Mouse (Mus musculus): ENCODE measurements around the gene Pcare.

The Pcare gene

DNA sequence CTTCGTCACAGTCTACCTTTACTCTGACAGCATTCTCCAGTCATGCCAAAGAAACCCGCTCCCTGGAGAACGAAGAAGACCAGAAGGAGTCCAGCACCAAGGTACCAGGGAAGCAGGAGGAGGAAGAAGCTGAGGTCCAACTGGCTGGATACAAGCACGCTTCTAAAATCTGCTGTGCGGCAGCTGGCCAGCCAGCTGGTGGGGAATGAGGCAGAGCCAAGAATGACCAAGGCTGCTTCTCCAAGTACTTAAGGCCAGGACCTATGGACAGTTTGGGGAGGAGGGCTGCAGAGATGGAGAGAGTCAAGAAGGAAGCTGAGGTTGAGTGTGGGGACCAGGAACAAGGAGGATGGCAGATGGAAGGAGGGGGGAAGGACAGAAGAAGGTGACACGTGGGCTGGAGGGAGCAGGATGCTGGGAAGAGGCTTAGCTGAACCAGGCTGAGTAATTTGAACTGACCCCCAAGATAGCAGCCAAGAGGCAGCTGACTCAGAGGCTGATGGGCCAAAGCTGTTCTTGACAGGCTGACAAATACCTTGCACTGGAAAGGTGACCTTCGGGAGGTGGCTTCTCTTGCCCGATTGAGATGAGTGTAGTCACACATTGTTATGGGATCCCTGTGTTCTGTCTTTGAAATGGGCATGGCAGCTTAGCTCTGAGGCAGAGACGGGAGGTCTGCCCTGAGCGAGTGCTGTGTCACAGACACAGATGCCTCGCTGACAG is 54.6 kb downstream of the Pcare start:
- no peak for TF ChIP-seq GATA4 (IDR thresholded peaks at IDR 0.05; ENCODE audit: insufficient replicate concordance, low read length)

DNA sequence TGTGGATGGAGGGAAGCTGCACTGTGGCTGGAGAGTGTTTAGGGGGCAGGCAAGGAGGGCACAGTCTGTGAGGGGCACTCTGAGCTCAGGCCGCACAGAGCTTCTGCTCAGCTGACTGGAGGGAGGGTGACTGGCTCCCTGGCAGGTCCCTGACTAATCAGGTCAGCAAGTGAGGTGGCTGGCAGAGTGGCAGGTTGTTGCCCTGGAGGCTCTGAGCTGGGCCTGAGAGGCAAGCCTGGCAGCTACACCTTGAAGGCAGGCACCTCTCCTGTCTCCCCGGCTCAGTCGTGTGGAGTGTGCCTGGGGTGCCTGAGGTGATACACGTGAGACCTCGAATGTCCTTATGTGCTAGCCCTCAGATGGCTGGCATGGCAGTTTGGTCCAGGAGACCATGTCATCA is 56.3 kb downstream of the Pcare start:
- TF ChIP-seq GATA4 (IDR thresholded peaks at IDR 0.05; ENCODE audit: insufficient replicate concordance, low read length), result no peak

DNA sequence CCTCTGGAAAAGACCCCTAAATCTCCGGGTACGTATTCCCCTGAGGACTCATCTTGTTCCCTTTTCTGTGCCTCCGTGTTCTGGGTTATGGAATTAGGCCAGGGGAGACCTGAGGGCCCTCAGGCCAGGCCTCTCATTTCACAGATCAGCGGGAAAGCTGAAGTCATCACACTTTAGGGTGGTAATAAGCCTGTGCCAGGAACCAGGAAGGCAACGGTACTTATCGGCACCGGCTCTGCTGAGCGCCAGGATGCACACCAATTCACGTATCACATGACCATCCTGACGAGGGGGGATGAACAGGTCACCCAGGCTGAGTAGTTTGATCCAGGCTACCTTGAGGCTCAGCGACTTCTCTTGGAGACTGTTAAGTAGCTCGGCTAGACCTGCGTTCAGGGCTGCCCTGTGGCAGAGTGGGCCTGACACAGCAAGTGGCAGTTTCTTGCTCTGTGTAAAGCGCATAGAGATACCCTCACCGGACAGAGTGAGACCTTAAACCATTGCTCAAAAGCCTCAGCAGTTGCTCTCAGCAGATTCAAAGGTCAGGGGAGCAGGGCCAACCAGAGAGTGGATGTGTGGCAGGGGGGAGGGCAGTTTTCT is 56.9 kb downstream of the Pcare start:
- TF ChIP-seq GATA4 (IDR thresholded peaks at IDR 0.05; ENCODE audit: insufficient replicate concordance, low read length), result no peak

DNA sequence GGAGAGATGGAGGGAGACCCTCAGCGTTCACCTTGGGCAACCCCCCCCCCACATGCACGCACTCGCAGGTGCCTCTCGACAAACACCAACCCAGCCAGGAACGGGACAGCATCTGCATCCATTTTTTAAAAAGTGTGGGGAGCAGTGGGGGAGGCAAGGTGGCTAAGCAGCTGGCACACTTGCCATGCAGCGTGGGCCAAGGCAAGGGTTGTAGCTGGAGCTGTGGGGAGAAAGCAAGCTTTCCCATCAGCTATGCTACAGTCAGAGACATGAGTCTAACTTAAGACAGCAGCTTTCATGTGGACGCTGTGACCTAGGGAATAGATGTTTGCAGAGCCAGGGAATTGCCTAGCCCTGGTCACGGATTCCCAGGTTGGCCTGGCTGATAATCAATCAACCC is 57.5 kb downstream of the Pcare start:
- no peak for TF ChIP-seq GATA4 (IDR thresholded peaks at IDR 0.05; ENCODE audit: insufficient replicate concordance, low read length)

DNA sequence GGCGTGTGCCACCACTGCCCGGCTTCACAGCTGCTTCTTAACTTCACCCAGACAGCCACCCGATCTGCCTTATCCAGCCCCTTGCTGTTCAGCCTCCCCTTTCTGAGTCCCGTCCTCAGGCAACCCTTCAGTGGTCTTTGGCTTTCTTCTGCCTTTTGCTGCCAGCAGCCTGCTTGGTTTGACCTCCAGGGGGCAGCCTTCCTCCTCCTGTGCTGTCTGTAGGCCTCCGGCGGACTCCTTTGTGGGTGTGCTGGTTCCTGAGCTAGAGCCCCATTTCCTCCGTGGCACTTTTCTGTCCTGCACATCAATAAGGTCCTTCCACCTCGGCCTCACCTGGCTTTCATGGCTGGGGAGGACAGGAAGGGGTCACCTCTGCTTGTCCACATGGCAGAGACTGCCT is 58.9 kb downstream of the Pcare start:
- no peak for TF ChIP-seq GATA4 (IDR thresholded peaks at IDR 0.05; ENCODE audit: insufficient replicate concordance, low read length)

Measured in liver, adult (tissue).